Mouse (Mus musculus): ENCODE measurements at regions not wholly inside any gene's neighbourhood (a gene's known extent, or its start where the extent isn't known, plus 50 kb on each side); places are given as distances from the start of the nearest gene placed in this dataset.
A peak's percentile ranks its signal among the peaks of the same experiment; 100 is the strongest.

GRCm38 (mm10) chr7:93424717-93425116 lies 345.1 kb downstream of the Fam181b start:
- ATAC-seq (ENCODE audit: low TSS enrichment): no peak

GRCm38 (mm10) chr7:93435034-93435433 lies 355.4 kb downstream of the Fam181b start:
- peak; percentile 55 for ATAC-seq (ENCODE audit: low TSS enrichment)

GRCm38 (mm10) chr7:93454071-93454470 lies 374.4 kb downstream of the Fam181b start:
- ATAC-seq (ENCODE audit: low TSS enrichment): no peak

GRCm38 (mm10) chr7:93463377-93463776 lies 383.7 kb downstream of the Fam181b start:
- no peak for ATAC-seq (ENCODE audit: low TSS enrichment)

GRCm38 (mm10) chr7:93473371-93473770 lies 393.7 kb downstream of the Fam181b start:
- no peak for ATAC-seq (ENCODE audit: low TSS enrichment)

- peak; percentile 97 for ATAC-seq (ENCODE audit: low TSS enrichment)
Measured at GRCm38 (mm10) chr7:93510636-93511035, 431.0 kb downstream of the Fam181b start.

- peak; percentile 72 for ATAC-seq (ENCODE audit: low TSS enrichment)
Measured at GRCm38 (mm10) chr7:93511237-93511636, 431.6 kb downstream of the Fam181b start.

GRCm38 (mm10) chr7:93559131-93559530 lies 479.5 kb downstream of the Fam181b start:
- no peak for ATAC-seq (ENCODE audit: low TSS enrichment)

- no peak for ATAC-seq (ENCODE audit: low TSS enrichment)
Measured at GRCm38 (mm10) chr7:93577523-93577922, 497.9 kb downstream of the Fam181b start.

- ATAC-seq (ENCODE audit: low TSS enrichment): no peak
Measured at GRCm38 (mm10) chr7:93587121-93587520, 507.5 kb downstream of the Fam181b start.

GRCm38 (mm10) chr7:93588088-93588487 lies 508.4 kb downstream of the Fam181b start:
- ATAC-seq (ENCODE audit: low TSS enrichment): no peak
